Mouse (Mus musculus): ENCODE measurements around the gene Mccc2.

DNA sequence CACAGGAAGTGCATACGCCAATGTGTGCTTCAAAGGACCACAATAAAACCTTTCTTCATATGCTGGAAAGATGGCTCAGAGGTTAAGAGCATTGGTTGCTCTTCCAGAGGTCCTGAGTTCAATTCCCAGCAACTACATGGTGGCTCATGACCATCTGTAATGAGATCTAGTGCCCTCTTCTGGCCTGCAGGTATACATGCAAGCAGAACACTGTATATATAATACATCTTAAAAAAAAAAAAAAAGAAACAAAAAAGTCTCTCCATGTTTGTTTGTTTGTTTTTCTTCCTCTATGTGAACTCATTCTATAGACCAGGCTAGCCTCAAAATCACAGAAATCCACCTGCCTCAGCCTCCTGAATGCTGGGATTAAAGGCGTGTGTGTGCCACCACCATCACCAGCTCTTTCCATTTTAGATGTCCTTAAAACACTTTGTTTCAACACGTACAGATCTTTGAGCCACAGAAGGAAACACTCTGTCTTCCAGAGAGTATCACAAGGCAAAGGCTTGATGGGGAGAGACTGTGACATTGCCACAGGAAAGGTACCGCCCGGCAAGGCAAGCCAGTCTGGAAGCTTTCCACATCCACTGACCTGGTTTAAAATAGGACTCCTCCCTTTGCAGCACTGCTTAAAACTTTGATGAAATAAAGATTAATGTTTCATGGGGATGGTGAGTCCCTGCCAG, 60.4 kb downstream of the Mccc2 start:
- no peak for TF ChIP-seq CTCF (IDR thresholded peaks at IDR 0.05; ENCODE audit: borderline replicate concordance, control insufficient read depth, extremely low read depth, insufficient read depth, low read length, poor library complexity)
- no peak for TF ChIP-seq POLR2A (IDR thresholded peaks at IDR 0.05; ENCODE audit: control insufficient read depth, extremely low read depth, insufficient read depth, low read length, poor library complexity)

All from thymus, adult 2 months (tissue).